Mouse (Mus musculus) hindbrain, embryonic 14.5 days (tissue): ENCODE measurements around the gene Olfr586. TPM values are rescaled to one million over a fixed set of nuclear protein-coding genes. Genes with fewer than 3 reads are reported as not detected.

Experiments used
- ATAC-seq: fragments of 200-750 bp; cut with Nextera tagmentation; 2 replicates; pipeline ENCODE4 v1.8.0; 2017; ENCODE audit warnings: moderate number of reproducible peaks, mild to moderate bottlenecking, moderate TSS enrichment, moderate library complexity; ENCODE audit not compliant: low FRiP score
- DNase-seq: peaks from one replicate; pipeline ENCODE4 v3.0.0-alpha.2; 2015; ENCODE audit warnings: low spot score
- H3K27ac ChIP-seq: fragments of 300-500 bp; sonication (generic); 2 replicates; pipeline ENCODE4 v1.5.1; 2014; ENCODE audit warnings: mild to moderate bottlenecking, moderate library complexity
- H3K27me3 ChIP-seq: fragments of 300-500 bp; sonication (generic); 2 replicates; pipeline ENCODE4 v1.6.1; 2014; ENCODE audit warnings: mild to moderate bottlenecking, low read length, mixed read lengths; ENCODE audit not compliant: control insufficient read depth, insufficient read depth
- H3K36me3 ChIP-seq: fragments of 300-500 bp; sonication (generic); replicated peaks from 2 replicates; pipeline ENCODE4 v1.6.1; 2014; ENCODE audit not compliant: control insufficient read depth, insufficient read depth
- H3K4me1 ChIP-seq: fragments of 300-500 bp; sonication (generic); replicated peaks from 2 replicates; pipeline ENCODE4 v1.6.1; 2014; ENCODE audit warnings: antibody characterized with exemption, low read length, mixed read lengths; ENCODE audit not compliant: control insufficient read depth, insufficient read depth
- H3K4me2 ChIP-seq: fragments of 300-500 bp; sonication (generic); replicated peaks from 2 replicates; pipeline ENCODE4 v1.6.1; 2014; ENCODE audit warnings: mild to moderate bottlenecking, moderate library complexity
- H3K4me3 ChIP-seq: fragments of 300-500 bp; sonication (generic); replicated peaks from 2 replicates; pipeline ENCODE4 v1.5.1; 2014; ENCODE audit warnings: mild to moderate bottlenecking, low read length
- H3K9ac ChIP-seq: fragments of 300-500 bp; sonication (generic); 2 replicates; pipeline ENCODE4 v1.6.1; 2014
- H3K9me3 ChIP-seq: fragments of 300-500 bp; sonication (generic); 2 replicates; pipeline ENCODE4 v1.6.1; 2016; ENCODE audit warnings: low read length; ENCODE audit not compliant: control insufficient read depth
- WGBS: fragments of 180-500 bp; shearing (Covaris S2); extraction: QIAGEN DNeasy Blood & Tissue Kit; methylation state at CpG from one replicate; pipeline ENCODE4 v1.1.7; 2014; 5-methylcytosine and 5-hydroxymethylcytosine counted together
- polyA plus RNA-seq: library from polyadenylated mRNA; unstranded; fragments of >200 nt; fragmentation: Nextera tagmentation; extraction: Ambion mirVana; gene quantifications from 2 replicates; pipeline ENCODE4 v1.2.1, GENCODE M21; 2014

Olfr586 gene
- not detected in 2 replicates for polyA plus RNA-seq

DNA sequence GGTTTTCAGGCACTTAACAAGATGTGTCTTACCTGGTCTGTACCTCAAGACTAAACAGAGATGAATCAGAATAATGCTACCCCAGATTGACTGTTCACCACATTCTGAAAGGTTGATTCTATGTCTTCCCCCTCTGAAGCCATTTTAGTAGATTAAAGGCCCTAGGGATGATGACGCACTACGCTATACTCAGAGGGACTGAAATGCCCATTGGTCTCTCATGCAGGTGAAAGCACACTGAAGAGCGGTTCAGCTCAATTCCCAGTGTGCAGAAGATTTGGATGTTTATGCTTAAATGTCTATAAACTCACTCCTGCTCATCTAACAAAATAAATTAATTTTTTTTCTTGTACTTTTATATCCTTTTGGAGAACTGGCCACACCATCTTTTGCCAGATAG lies at the start of gene Olfr586:
Gene Olfr586 (minus strand): TSS at position 101 of the 400 bp plus-strand sequence.
- Histone ChIP-seq H3K36me3 (no peaks in the 10 kb centered on the region), H3K4me1 (no peaks in the 10 kb centered on the region), H3K27ac (no peak within 1 kb of the TSS), H3K27me3 (no peaks in the 10 kb centered on the region), H3K4me2 (no peak within 1 kb of the TSS), H3K9me3 (no peaks in the 10 kb centered on the region), H3K9ac (no peak within 1 kb of the TSS), H3K4me3 (no peak within 1 kb of the TSS)
- DNase-seq (no peak), ATAC-seq (no peak)
- 91% methylated on average over 3 of the region's 3 CpGs for WGBS

DNA sequence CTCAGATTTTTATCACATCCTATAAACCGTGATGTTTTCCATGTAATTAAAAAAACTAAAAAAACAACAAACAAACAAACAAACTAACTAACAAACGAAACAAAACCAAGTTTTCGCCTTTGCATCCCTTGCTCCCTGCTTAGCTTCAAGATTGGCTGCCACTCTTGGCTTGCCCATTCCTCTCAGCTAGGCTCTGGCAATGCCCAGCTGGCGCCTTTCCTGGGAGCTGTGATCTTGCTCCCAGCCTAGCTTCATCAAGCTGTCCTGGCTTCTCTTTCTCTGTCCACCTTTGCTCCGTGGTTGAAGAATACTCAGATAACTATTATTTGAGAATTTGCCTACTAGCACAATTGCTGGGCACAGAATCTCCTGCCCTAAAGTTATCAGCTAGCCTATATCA lies 44.3 kb upstream of the Olfr586 start:
- WGBS = 84% methylated on average over 5 of the region's 5 CpGs
- 0 out of 2 replicates have a peak, but pooled peaks cover 4% of the 10 kb centered on the region for H3K9me3 ChIP-seq
- DNase-seq (no peak), ATAC-seq (no peak)
- H3K9ac ChIP-seq = no peak overlapping the region
- no peak overlapping the region for H3K4me3 ChIP-seq
- H3K27me3 ChIP-seq = no peaks in the 10 kb centered on the region
- H3K4me1 ChIP-seq = no peaks in the 10 kb centered on the region
- no peaks in the 10 kb centered on the region for H3K36me3 ChIP-seq
- H3K4me2 ChIP-seq = no peak overlapping the region
- no peak overlapping the region for H3K27ac ChIP-seq

- no peak for DNase-seq
- no peaks in the 10 kb centered on the region for H3K4me1 ChIP-seq
- ATAC-seq = no peak
- no peak within 1 kb of the TSS for H3K27ac ChIP-seq
- no peaks in the 10 kb centered on the region for H3K27me3 ChIP-seq
- 70% methylated on average over 2 of the region's 2 CpGs for WGBS
- H3K4me2 ChIP-seq = no peak within 1 kb of the TSS
- H3K9ac ChIP-seq = no peak within 1 kb of the TSS
- H3K9me3 ChIP-seq = no peaks in the 10 kb centered on the region
- no peaks in the 10 kb centered on the region for H3K36me3 ChIP-seq
- no peak within 1 kb of the TSS for H3K4me3 ChIP-seq
These were observed 30.8 kb upstream of the Olfr586 start, which contains the start of gene Olfr589 for GRCm38 (mm10) chr7:103156256-103156655. Gene Olfr589 (minus strand): TSS chr7:103156356.

GRCm38 (mm10) chr7:103140579-103140978 lies 15.1 kb upstream of the Olfr586 start, which contains the start of gene Olfr588-ps1:
Gene Olfr588-ps1 (plus strand): TSS chr7:103140879.
- Histone ChIP-seq H3K4me3 (no peak within 1 kb of the TSS), H3K36me3 (no peaks in the 10 kb centered on the region), H3K9me3 (no peaks in the 10 kb centered on the region), H3K27ac (no peak within 1 kb of the TSS), H3K27me3 (no peaks in the 10 kb centered on the region), H3K4me1 (no peaks in the 10 kb centered on the region), H3K4me2 (no peak within 1 kb of the TSS), H3K9ac (no peak within 1 kb of the TSS)
- 88% methylated on average over 1 of the region's 1 CpGs for WGBS
- no peak for ATAC-seq
- no peak for DNase-seq

GRCm38 (mm10) chr7:103119406-103119805 lies 6.0 kb downstream of the Olfr586 start:
- Histone ChIP-seq H3K27me3 (no peaks in the 10 kb centered on the region), H3K4me1 (no peaks in the 10 kb centered on the region), H3K4me2 (no peak overlapping the region), H3K4me3 (no peak overlapping the region), H3K9ac (no peak overlapping the region), H3K9me3 (no peaks in the 10 kb centered on the region), H3K27ac (no peak overlapping the region), H3K36me3 (no peaks in the 10 kb centered on the region)
- WGBS = 56% methylated on average over 3 of the region's 3 CpGs
- DNase-seq (peak; percentile 29), ATAC-seq (no peak)

GRCm38 (mm10) chr7:103097420-103097819 lies 28.0 kb downstream of the Olfr586 start, which contains the start of gene Olfr585:
Gene Olfr585 (plus strand): TSS chr7:103097720.
- Histone ChIP-seq H3K4me1 (no peaks in the 10 kb centered on the region), H3K27ac (no peak within 1 kb of the TSS), H3K9me3 (no peaks in the 10 kb centered on the region), H3K4me2 (no peak within 1 kb of the TSS), H3K36me3 (no peaks in the 10 kb centered on the region), H3K27me3 (no peaks in the 10 kb centered on the region), H3K4me3 (no peak within 1 kb of the TSS), H3K9ac (no peak within 1 kb of the TSS)
- 93% methylated on average over 1 of the region's 1 CpGs for WGBS
- no peak for ATAC-seq
- no peak for DNase-seq

DNA sequence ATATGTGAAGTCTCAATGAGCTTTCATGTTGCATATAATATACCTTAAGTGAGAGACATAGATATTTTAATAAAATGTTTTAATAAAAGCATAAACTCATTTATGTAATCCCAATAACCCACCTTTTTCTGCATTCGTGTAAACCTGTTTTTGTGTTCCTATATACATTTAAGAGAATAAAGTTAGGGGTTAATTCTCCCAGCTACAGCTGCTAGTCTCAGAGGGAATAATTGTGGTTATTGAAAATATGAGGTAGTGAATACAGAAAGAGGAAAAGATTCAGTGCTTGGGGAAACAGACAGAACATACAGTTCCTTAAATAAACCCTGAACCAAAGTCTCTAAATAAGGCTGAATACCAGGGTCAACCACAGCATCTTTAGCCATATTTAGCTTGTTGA lies 43.9 kb downstream of the Olfr586 start, which contains the start of gene Olfr584:
Gene Olfr584 (plus strand): TSS at position 301 of the 400 bp plus-strand sequence.
- Histone ChIP-seq H3K36me3 (no peaks in the 10 kb centered on the region), H3K4me1 (no peaks in the 10 kb centered on the region), H3K9ac (no peak within 1 kb of the TSS), H3K4me3 (no peak within 1 kb of the TSS), H3K27ac (no peak within 1 kb of the TSS), H3K27me3 (no peaks in the 10 kb centered on the region), H3K4me2 (no peak within 1 kb of the TSS), H3K9me3 (peaks cover 4% of the 10 kb centered on the region; the same call in 1 of the 2 replicates)
- DNase-seq (no peak), ATAC-seq (no peak)
- WGBS = 85% methylated on average over 1 of the region's 1 CpGs

Other genes with a start within 250 kb of the Olfr586 start
- not detected in 2 replicates for gene Olfr568, start 248.5 kb downstream of the Olfr586 start, polyA plus RNA-seq
- gene Olfr569, start 234.8 kb downstream of the Olfr586 start, polyA plus RNA-seq = not detected in 2 replicates
- gene Olfr570, start 231.1 kb downstream of the Olfr586 start, polyA plus RNA-seq = 0.25 TPM in 1 of 2 replicates, not detected in the other
- gene Olfr571, start 208.1 kb downstream of the Olfr586 start, polyA plus RNA-seq = not detected in 2 replicates
- not detected in 2 replicates for gene Olfr572, start 201.2 kb downstream of the Olfr586 start, polyA plus RNA-seq
- gene Olfr573-ps1, start 183.1 kb downstream of the Olfr586 start, polyA plus RNA-seq = not detected in 2 replicates
- gene Olfr574, start 177.2 kb downstream of the Olfr586 start, polyA plus RNA-seq = not detected in 2 replicates
- gene Olfr575, start 166.9 kb downstream of the Olfr586 start, polyA plus RNA-seq = not detected in 2 replicates
- gene Olfr576, start 163.0 kb downstream of the Olfr586 start, polyA plus RNA-seq = not detected in 2 replicates
- not detected in 2 replicates for gene Olfr577, start 149.7 kb downstream of the Olfr586 start, polyA plus RNA-seq
- gene Olfr578, start 136.3 kb downstream of the Olfr586 start, polyA plus RNA-seq = not detected in 2 replicates
- not detected in 2 replicates for gene Olfr582, start 87.6 kb downstream of the Olfr586 start, polyA plus RNA-seq
- not detected in 2 replicates for gene Olfr583, start 74.3 kb downstream of the Olfr586 start, polyA plus RNA-seq
- not detected in 2 replicates for gene Olfr584, start 43.8 kb downstream of the Olfr586 start, polyA plus RNA-seq
- not detected in 2 replicates for gene Olfr585, start 27.9 kb downstream of the Olfr586 start, polyA plus RNA-seq
- not detected in 2 replicates for gene Olfr588-ps1, start 15.2 kb upstream of the Olfr586 start, polyA plus RNA-seq
- not detected in 2 replicates for gene Olfr589, start 30.7 kb upstream of the Olfr586 start, polyA plus RNA-seq
- gene Olfr591, start 52.7 kb upstream of the Olfr586 start, polyA plus RNA-seq = not detected in 2 replicates
- gene Olfr592, start 59.2 kb upstream of the Olfr586 start, polyA plus RNA-seq = not detected in 2 replicates
- not detected in 2 replicates for gene Olfr593, start 86.2 kb upstream of the Olfr586 start, polyA plus RNA-seq
- 0.07 TPM in 1 of 2 replicates, not detected in the other for gene Olfr594, start 91.4 kb upstream of the Olfr586 start, polyA plus RNA-seq
- gene Usp17ld, start 126.9 kb upstream of the Olfr586 start, polyA plus RNA-seq = not detected in 2 replicates
- not detected in 2 replicates for gene Olfr596, start 180.0 kb upstream of the Olfr586 start, polyA plus RNA-seq
- not detected in 2 replicates for gene Olfr597, start 190.7 kb upstream of the Olfr586 start, polyA plus RNA-seq
- not detected in 2 replicates for gene Olfr598, start 197.9 kb upstream of the Olfr586 start, polyA plus RNA-seq
- not detected in 2 replicates for gene Olfr599, start 210.3 kb upstream of the Olfr586 start, polyA plus RNA-seq
- not detected in 2 replicates for gene Olfr600, start 224.0 kb upstream of the Olfr586 start, polyA plus RNA-seq
- gene Olfr601, start 237.0 kb upstream of the Olfr586 start, polyA plus RNA-seq = not detected in 2 replicates